Mouse (Mus musculus) spleen, adult 12 weeks (tissue): ENCODE measurements around the gene Plekhh3.

Experiments
- DNase-seq: peaks from one replicate; pipeline ENCODE4 v3.0.0; 2022; ENCODE audit warnings: low spot score

The Plekhh3 gene

DNA sequence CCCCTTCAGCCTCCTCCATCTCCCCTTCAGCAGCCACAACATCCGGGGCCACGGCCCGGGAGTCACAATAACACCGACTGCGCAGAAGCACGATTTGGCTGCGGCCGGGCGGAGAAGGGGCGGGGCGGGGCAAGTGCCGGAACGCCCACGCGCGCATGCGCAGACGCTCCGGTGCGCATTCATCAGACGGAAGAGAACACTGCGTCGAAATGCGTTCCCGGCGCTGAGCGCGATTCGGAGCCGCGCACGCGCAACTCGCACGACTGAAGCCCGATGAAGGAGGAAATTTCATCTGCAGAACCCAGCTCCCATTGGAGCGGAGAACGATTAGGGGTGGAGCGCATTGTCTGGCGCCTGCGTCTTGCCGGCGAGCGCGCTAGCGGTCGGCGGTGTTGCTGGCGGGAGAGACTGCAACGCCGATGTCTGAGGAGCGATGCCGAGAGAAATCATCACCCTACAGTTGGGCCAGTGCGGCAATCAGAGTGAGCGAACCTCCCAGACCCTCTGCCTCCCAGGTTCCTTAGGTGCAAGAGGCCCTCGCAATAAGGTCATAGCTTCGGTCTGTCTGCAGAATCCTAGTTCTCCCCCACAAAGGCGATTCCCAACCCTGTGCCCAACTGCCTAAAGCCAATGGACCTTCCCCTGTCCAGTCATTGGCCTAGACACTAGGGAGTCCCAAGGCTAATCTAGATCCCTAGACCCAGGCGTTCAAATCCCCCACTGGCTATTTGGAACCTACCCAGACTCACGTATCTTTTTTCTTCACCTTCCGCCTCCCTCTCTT, 51.2 kb downstream of the Plekhh3 start, which contains the start of the genes Retreg3 and Tubg1:
Gene Retreg3, minus strand, starts transcription at position 133 of the 784 bp plus-strand sequence.
Gene Tubg1, plus strand, starts transcription at position 178 of the 784 bp plus-strand sequence.
- DNase-seq = peak; percentile 99

DNA sequence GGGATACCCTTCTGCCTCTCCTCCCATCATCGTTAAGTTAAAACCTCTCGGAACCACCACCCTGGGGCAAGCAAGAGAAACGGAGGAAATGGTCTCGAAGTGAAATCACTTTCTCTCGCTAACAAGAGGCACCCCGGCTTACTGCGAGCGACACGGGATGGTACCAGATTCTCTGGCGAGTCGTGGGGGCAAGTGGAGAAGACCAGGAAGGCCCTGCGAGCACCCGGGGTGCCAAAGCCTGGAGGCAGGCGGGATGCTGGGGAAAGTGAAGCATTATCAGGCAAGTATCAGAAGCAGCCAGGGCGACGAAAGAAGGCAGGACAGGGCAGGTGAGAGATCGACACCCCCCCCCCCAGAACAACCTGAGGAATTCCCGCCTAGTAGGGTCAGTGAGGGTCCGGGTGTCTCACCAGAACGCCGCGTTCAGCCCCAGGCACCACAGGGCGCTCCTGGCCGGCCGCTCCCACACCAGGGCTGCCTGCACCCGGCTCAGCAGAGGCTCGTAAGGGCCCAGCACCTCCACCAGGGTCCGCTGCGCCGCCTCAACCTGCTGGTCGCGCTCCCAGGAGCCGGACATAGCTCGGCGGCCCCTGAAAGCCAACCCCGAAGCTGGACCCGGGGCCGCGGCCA, 51.9 kb downstream of the Plekhh3 start:
- DNase-seq = peak; percentile 35

DNA sequence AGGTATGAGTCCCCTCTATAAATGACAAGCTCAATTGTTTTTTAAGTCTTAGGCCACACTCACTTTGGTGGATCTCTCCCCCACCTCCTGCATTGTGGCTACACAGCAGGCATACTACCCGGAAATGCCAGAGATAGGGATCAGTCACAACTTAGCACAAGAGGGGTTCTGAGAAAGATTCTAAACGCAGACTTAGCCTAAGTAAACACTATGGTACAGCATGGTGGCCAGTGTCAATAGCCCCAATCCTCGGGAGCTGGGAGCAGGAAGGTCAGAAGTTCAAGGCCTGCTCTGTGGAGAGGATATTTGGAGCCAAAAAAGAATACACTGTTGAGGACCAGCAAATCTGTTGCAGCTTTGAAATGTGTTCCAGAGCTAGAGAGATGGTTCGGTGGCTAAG, 53.0 kb downstream of the Plekhh3 start:
- DNase-seq = no peak

DNA sequence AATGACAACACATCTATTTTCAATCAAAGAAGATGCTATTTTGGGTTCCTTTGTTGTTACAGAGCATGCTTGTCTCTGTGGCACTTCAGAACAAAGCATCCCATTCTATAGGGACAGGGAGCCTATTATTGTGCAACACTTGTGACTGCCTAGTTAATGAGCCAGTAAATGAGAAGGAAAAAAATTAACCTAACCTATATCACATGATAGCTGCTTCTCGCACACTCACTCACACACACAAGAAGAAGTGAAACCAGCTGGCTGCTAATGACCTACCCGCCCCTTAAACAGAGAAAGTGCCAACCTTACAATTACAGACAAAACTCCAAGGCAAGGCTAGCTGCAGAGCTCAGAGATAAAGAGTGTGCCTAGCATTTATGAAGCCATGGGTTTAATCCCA, 55.6 kb downstream of the Plekhh3 start:
- no peak for DNase-seq
